Mouse (Mus musculus): ENCODE data around the gene Pde8b.

Gene Pde8b

DNA sequence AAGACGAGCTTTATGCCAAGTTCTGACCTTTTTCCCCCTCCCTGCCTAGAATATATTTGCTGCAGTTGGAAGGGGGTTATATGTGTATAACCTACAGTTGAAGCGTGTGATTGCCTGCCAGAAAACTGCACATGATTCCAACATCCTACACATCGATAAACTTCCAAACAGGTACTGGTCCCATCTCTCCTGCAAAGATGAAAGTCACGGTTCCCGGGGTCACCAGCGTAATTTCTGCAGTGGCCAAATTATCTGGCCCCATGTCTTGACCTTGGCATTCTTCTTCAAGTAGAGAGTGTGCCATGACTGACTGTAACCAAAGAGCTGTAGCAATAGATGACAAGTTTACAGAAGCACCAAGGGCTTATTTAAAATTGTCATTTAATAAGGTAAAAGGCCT lies 232.9 kb downstream of the Pde8b start:
- no peak for DNase-seq

GRCm38 (mm10) chr13:95011546-95012257 lies 238.4 kb downstream of the Pde8b start:
- DNase-seq: no peak

DNA sequence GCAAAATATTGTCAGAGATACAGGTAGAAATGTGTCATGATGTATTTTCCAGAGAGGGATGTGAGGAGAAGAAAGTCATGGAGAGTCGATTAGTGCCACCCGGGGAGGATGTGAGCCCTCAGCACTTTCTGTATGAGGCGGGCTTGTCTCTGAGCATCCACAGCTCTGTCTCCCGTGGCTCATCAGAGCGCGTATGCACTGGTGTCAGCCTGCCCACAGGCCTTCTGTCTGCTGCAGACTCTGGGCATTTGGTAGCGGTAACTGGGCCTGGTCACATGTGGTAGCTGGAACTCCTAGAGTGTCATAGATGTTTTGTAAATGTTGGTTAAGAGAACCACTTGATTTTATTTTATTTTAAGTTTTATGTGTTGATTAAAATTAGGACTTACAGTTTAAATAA lies 240.9 kb downstream of the Pde8b start:
- DNase-seq: no peak

GRCm38 (mm10) chr13:95007281-95007680 lies 242.9 kb downstream of the Pde8b start:
- no peak for DNase-seq

- DNase-seq: no peak
Observed at GRCm38 (mm10) chr13:94990516-94990915, 259.6 kb downstream of the Pde8b start.

GRCm38 (mm10) chr13:94979081-94979480 lies 271.1 kb downstream of the Pde8b start:
- no peak for DNase-seq

DNA sequence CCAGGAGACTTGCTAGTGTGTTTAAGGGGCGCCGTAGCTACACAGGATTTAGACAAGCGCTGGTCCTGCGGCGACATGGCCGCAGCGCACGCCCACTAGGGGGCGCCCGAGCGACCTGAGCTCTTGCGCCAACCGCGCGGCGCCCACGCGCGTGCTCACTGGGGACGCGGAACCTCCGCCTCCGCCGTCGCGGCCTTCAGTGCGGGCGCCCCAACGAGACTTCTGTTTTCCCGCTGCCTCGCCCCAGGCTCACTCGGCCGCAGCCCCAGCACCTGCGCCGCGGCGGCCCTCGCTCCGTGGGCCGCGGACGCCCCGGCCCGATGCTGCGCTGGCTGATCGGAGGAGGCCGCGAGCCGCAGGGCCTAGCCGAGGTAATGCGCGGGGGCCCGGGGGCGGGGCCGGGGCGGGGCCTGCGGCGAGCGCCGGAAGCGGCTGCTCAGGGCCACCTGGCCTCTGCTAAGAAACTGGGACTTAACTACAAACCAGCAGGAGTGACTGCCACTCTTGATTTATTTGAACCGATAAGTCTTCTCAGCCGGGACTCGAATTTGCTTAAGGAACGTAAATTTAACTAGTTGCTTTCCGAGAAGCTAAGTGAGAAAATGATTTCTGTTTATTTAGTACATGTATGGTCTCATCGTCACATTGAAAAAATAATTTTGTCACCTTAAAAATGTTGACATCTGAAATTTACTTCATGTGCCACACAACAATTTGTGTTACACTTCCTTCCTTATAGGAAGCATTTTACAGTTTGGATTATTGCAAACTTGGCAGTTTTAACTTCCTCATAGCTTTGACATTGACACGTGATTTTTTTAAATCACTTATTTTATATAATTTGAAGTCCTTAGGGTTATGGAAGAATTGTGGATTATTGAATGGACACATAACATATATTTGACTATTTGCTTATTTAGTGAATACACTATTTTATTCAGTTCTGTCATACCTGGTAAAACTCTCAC lies 273.6 kb downstream of the Pde8b start, which contains the start of gene Wdr41:
Gene Wdr41, plus strand, starts transcription at position 126 of the 968 bp plus-strand sequence.
- peak; percentile 79 to 93 for DNase-seq

- no peak for DNase-seq
Observed at GRCm38 (mm10) chr13:94975828-94976218, 274.3 kb downstream of the Pde8b start.
